Mouse (Mus musculus) embryonic fibroblast, embryonic 13.5 days (primary cell): ENCODE results near the gene Ppp4r3b.

Experiments
- CTCF ChIP-seq: IDR thresholded peaks from 2 replicates; pipeline ENCODE4 v1.5.1; 2011; ENCODE audit warnings: mild to moderate bottlenecking, control low read depth, low read length, moderate library complexity, borderline replicate concordance; ENCODE audit not compliant: insufficient read depth
- POLR2A ChIP-seq: IDR thresholded peaks from 2 replicates; pipeline ENCODE4 v1.6.1; 2011; ENCODE audit warnings: low read depth, mild to moderate bottlenecking, control low read depth, low read length, moderate library complexity

- TF ChIP-seq CTCF (no peak), POLR2A (no peak)
Observed at GRCm38 (mm10) chr11:29209774-29210173, 37.1 kb downstream of the Ppp4r3b start.
